Mouse (Mus musculus) erythroid progenitor cell, adult 5-6 weeks (primary cell): Measurements from ENCODE around the gene Eif5a. TPM values are rescaled to one million over a fixed set of nuclear protein-coding genes. Genes with fewer than 3 reads are reported as not detected.
"Not testable (repeated sequence)": the region's sequence is repeated elsewhere in the genome, so short reads cannot be mapped to it uniquely, and the experiment has no call there.

ENCODE experiments used
- ATAC-seq: replicated peaks from 2 replicates; pipeline ENCODE4 v1.8.0; 2016; ENCODE audit warnings: moderate number of reproducible peaks, mild to moderate bottlenecking, moderate TSS enrichment, inconsistent platforms; ENCODE audit not compliant: poor library complexity, low FRiP score, severe bottlenecking
- total RNA-seq, 2 experiments: library from RNA; stranded (forward) in 1 of 2; stranded (reverse) in 1 of 2; fragments of 150-400 nt in 1 of 2; fragments of 186-747, 209-891 nt in 1 of 2; gene quantifications; 2 replicates each; pipeline versions ENCODE4 v1.2.3 to v1.2.4; 2015 to 2017; ENCODE audit warnings: low replicate concordance in 2 of 2

The Eif5a gene
- total RNA-seq, 2 experiments from 2014 or later: 254 to 394 TPM

DNA sequence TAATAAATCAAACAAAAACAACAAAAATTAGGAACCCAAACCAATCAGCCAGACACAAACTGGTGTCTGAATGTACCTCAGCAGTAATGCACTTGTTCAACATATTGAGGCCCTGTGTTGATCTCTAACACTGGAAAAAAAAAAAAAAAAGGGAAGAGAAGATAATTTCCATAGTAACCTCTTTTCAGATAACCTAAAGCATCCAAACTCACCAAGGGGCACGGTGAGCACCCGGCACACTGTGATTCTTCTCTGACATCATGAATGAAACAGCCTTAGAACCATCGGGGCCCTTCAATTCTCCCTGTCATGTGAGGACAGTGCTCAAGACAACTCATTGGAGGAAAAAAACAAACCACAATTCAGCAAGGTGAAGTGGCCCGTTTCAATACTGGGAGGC, 8.0 kb upstream of the Eif5a start:
- no peak for ATAC-seq

- no peak for ATAC-seq
These were observed 5.7 kb upstream of the Eif5a start for GRCm38 (mm10) chr11:69927501-69927900.

DNA sequence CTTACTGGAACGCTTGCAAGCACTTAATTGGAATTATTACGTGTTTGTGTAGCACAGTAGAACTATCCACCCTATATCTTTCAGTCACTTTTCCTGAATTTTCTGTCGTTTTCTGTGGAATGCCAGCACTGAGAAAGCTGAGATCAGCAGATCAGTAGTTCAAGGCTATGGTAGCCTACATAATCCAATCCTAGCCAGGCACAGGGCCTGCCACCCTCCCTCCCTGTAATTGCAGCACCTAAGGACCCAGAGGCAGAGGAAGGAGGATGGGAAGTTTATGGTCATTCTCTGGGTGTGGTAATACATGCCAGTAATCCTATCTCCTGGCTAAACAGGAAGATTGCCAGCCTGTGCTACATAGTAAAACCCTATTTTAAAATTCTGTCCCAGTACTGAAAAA, 1.0 kb upstream of the Eif5a start:
- ATAC-seq: no peak

- no peak for ATAC-seq
These were observed 426 bp upstream of the Eif5a start for GRCm38 (mm10) chr11:69922012-69922756.

- no peak for ATAC-seq
These were observed 1.3 kb downstream of the Eif5a start for GRCm38 (mm10) chr11:69920266-69921031.

GRCm38 (mm10) chr11:69919661-69920265, 2.0 kb downstream of the Eif5a start:
- peak; percentile 64 for ATAC-seq

DNA sequence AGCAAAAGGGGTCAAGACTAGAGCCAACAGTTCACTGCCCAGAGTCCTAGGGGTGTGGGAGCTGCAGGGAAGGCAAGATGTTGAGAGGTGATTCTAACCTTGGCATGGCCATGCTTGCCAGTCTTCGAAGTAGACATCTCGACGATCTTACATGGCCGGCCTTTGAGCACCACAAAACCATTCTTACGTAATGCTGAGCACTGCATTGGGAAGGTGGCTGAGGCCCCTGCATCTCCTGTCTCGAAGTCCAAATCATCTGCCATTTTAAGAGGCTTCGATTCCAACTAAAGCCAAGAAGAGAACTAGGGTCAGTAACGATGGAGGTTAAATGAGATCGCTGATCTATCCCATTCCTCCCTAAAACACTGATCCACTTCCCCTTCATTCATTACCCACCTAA, 2.7 kb downstream of the Eif5a start:
- no peak for ATAC-seq

DNA sequence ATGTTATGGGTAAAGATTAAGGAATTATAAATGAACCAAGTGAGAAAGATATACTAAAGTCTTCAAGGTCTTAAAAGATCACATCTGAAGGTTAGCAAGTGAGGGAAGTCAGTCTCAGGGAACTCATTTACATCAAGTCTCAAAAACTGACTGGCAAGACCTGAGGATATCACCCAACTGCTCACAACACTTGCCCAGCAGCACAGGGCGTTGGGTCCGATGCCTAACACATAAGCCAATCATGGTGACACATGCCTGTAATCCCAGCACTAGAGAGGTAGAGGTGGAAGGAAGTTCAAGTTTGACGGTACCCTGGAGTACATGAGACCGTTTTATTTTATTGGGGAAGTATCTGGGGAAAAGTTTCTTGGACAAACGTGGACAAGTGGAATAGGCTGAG, 3.6 kb downstream of the Eif5a start:
- ATAC-seq: no peak

GRCm38 (mm10) chr11:69917379-69917948, 4.3 kb downstream of the Eif5a start:
- no peak for ATAC-seq

DNA sequence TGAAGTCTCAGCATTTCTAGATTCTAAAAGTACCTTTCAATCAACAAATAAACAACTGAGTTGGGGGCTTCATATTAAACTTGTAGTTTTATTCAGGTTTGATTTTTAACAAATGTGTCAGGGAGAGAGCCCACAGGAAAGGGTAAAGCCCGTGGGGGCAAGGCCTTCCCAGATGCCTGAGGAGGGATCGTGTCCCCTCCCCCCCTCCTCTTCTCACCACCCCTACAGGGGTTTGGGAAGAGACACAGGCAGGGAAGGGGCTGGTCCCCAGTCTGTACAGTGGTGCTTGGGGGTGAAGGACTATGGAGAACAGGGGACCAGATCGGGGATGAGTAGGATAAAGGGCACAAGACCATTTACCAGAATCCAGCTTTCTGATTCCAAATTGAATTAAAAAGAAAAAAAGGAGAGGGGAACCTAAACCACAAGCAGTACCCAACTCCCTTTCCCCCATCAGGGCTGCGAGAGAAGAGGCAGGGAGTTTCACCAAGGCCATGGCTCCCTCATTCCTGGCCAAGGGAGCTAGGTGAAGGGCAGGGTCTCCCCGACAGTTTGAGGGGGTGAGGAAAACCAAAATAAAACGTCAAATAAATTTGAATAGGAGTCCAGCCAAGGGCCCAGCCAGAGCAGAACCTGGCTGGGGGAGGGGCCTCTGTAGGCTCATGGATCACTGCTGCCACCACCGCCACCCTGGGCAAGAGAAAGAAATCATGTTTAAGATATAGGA, 4.9 kb downstream of the Eif5a start:
- not testable (repeated sequence) for ATAC-seq

DNA sequence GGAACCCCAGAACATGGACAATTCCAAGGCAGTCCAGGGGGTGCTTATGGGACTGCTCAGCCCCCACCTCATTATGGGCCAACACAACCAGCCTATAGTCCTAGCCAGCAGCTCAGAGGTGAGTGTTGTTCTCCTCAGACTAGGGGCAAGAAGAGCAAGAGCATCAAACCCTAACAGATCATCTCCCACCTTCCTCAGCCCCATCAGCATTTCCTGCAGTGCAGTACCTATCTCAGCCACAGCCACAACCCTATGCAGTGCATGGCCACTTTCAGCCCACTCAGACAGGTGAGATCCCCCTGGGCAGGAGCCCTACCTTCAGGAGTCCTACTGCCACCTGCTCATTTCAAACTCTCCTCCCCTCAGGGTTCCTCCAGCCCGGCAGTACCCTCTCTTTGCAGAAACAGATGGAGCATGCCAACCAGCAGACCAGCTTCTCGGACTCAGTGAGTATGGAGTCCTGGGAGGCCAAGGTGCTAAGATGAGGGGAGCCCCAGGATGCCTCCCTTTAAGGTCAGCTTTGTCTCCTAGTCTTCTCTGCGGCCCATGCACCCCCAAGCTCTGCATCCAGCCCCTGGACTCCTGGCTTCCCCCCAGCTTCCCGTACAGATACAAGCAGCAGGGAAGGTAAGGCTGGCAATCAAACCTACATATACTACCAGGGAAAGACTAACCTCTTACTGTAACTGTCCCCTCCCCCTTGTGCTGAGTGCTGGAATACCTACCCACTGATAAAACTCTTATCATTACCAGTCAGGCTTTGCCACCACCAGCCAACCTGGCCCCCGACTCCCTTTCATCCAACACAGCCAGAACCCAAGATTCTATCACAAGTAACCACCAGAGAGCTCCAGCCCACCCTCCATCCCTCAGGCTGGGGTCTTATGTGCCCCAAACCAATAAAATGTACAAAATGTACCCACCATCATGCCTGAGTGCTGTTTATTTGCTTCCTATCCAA, 5.8 kb downstream of the Eif5a start:
- peak; percentile 62 for ATAC-seq

- ATAC-seq: no peak
These were observed 6.8 kb downstream of the Eif5a start for GRCm38 (mm10) chr11:69914917-69915430.

DNA sequence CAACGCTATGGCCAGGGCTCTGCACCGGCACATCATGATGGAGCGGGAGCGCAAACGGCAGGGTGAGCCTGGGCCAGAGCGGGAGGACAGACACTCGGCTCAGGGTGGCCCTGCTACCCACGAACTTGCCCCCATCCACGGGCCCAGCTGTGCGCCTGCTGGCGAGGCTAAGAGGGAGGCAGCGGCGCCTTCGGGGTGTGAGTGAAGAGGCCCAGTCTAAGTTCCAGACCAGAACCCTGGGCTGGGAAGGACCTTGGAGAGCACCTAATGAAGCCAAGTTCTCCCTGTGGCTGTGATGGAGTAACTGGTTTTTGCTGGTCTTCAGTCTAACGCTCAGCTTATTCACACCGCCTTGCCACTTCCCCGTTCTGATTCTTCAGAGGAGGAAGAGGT, 7.4 kb downstream of the Eif5a start:
- peak; percentile 4; the same call in 1 of the 2 replicates for ATAC-seq

- ATAC-seq: peak; percentile 82
These were observed 8.0 kb downstream of the Eif5a start, which contains the start of gene Gps2 for GRCm38 (mm10) chr11:69913554-69914371. TSS of gene Gps2 (plus strand) at chr11:69913888.

GRCm38 (mm10) chr11:69912716-69913530, 8.8 kb downstream of the Eif5a start:
- ATAC-seq: no peak

GRCm38 (mm10) chr11:69911701-69912100, 10.1 kb downstream of the Eif5a start:
- no peak for ATAC-seq
